Mouse (Mus musculus): ENCODE measurements at regions not wholly inside any gene's neighbourhood (a gene's known extent, or its start where the extent isn't known, plus 50 kb on each side); places are given as distances from the start of the nearest gene placed in this dataset.

DNA sequence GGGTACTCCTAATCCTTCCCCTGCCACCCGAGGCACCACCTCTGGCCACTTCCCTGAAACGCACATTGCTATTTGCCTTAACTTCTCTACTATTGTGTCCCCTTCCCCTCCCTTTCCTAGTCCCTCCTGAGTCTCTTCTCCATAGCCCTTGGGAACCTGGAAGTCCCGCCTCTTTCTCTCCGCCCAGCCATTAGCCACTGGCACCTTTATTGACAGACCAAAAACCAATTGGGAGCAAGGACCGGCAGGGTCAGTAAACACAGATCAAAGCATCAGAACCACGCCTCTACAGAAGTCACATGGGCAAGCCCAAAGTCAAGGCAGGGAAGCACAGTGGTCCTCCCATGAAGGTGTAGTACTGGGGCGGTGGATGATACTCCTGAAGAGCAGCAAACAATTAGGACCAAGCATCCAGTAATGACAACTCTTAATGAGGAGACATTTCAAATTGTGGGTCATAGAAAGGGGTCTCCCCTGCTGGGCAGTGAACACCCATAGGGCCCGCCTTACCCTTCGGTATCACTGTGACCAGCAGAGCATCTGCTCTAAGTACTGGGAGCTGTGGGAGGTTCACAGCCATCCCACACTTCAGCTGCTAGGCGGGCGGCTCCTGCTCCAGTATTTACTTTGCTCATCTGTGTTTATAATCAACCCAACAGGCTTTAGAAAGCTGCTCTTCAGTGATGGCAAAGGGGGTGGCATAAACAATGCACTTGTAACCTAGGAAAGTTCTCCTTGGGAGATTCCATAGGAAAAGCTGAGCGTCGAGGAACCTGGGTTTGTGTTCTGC, 226.5 kb upstream of the Mphosph6 start:
- no peak for DNase-seq

GRCm38 (mm10) chr8:118023451-118023850, 221.7 kb upstream of the Mphosph6 start:
- DNase-seq, result no peak

- DNase-seq, result no peak
Observed at GRCm38 (mm10) chr8:118021978-118022377, 220.2 kb upstream of the Mphosph6 start.

- no peak for DNase-seq
Observed at GRCm38 (mm10) chr8:118017261-118017660, 215.5 kb upstream of the Mphosph6 start.

- DNase-seq, result no peak
Observed at GRCm38 (mm10) chr8:118005186-118005585, 203.4 kb upstream of the Mphosph6 start.

DNA sequence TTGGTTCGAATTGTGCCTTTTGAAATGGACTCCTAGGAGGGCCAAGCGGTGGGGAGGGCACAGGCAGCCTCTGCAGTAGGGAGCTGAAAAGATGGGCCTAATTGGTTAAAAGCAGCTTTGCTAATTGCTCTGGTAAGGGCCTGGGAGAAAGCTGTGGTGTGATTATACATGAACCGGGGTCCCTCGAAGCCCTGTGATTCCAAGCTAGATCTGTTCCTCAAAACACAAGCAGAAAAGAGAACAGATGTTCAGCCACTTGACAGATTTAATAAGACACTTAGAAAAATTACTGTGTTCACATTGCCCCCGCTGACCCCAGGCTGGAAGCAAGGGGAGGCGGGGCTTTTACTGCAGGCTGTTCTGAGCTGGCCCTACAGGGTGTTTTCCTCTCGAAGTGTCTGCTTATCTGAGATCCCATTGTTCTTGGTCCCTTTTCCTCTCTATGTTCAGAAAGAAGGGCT, 202.7 kb upstream of the Mphosph6 start:
- DNase-seq, result no peak

GRCm38 (mm10) chr8:118001138-118001537, 199.4 kb upstream of the Mphosph6 start:
- no peak for DNase-seq

GRCm38 (mm10) chr8:117991826-117992225, 190.1 kb upstream of the Mphosph6 start:
- no peak for DNase-seq

GRCm38 (mm10) chr8:117988781-117989180, 187.0 kb upstream of the Mphosph6 start:
- DNase-seq, result no peak

- no peak for DNase-seq
Observed at GRCm38 (mm10) chr8:117968306-117968705, 166.6 kb upstream of the Mphosph6 start.

DNA sequence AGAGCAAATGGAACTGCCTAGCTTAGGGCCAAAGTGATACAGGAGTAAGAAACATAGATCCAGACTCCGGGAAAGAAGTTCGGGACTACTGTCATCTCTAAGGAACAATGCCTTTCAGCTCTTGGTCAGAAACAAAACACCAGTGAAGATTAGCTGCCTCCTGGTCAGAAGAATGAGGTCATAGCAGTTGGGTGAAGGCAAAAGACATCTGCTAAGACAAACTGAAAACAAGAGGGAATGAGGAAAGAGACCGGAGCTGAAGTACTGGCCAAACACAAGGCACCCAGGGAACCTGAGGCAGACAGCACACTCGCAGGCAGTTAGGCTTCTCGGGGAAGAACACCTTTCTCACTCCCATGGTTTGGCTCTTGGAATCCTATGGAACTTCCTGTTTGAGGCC, 164.8 kb upstream of the Mphosph6 start:
- no peak for DNase-seq

DNA sequence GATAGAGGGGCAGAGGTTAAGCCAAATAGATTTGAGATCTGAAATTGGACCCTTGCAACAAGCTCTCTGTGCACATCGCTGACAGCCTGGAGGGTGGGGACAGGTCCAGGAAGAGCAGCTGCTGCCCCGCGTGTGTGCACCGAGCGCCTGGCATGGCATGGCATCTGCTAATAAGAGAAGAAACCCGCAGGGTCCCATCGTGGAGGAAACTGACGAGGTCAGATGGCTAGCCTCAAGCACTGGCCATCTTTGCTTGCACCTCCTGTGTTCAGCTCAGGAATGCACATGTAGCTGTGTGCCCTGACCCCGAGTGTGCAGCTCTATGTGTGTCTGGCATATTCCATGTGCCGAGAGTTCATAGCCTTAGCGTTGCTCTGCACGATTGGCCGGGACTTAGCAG, 161.7 kb upstream of the Mphosph6 start:
- DNase-seq, result no peak

DNA sequence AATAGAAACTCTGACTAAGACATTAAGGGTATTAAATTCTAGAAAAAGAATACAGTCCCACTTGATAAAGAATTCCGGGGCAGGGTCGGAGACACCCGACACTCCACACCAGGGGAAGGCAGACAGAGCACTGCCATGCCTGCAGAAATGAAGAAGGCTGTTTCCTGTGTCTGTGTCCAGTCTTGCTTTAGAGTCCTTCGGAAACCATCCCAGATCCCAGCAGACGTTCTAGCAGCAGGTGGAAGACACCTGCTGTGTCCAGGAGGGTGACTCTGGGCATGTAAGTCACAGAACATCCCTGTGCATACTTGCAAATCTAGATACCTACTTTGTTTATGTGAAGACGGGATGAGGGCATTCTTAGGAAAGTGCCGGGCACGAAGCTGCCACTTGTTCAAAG, 160.9 kb upstream of the Mphosph6 start:
- no peak for DNase-seq

DNA sequence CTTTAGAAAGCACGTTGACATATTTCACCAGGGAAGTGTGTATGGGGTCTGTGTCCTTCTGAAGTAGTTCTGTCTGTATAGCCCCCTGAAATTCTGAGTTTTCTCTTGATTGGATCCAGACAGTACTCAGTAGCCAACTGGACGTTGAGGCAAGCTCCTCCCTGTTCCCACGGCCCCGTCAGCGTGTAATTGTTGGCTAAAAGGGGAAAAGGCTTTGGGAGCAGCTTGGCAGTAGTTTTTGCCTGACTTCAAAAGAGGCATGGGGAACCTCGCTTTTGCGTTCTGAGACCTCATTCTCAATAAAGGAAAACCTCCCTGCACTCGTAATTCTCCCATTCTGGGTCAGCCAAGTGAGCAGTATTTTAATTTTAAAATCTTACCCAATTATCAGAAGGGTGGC, 157.8 kb upstream of the Mphosph6 start:
- DNase-seq, result no peak

- no peak for DNase-seq
Observed at GRCm38 (mm10) chr8:117958914-117959313, 157.2 kb upstream of the Mphosph6 start.

DNA sequence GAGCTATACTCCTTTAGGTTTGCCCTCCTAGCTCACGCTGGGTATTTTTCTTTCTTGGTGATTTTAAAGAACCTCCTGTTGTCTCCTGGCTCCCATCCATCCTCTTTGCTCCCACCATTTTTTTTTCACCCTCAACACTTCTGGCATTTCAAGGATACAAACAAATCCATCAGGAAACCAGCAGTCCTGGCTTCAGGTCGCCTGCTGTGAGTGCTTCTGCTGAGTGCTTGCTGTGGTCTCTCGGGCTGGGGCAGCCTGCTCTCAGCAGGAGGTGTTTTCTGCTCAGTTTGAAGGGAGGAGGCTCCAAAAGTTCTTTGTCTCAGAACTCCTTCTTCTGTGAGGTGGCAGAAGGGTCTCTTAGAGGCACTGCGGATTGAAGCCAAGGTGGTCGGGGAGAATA, 149.9 kb upstream of the Mphosph6 start:
- DNase-seq, result no peak

- DNase-seq, result no peak
Observed at GRCm38 (mm10) chr8:117946540-117946939, 144.8 kb upstream of the Mphosph6 start.

DNA sequence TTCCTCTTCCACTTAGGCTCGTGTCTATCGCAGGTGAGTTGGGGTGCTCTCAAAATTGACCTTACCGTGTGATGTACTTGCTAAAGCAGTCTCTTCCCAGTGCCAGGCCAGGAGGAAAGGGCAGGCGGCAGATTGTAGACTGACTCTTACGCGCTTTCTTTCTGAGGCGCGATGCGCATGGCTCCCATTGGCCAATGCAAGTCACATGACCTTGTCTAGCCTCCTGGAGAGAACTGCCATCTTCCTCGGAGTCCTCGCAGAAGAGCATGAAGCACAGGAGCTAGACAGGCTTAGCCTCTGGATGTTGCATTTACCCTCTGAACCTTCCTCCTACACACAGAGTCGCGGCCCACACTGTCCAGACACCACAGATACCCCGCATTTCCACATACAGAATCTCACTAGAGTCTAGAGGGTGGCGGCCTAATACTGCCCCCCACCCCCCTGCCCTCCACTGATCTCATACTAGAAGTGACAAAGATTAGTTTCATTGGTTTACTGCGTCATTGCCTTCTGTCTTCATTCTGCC, 132.9 kb upstream of the Mphosph6 start:
- DNase-seq, result no peak

DNA sequence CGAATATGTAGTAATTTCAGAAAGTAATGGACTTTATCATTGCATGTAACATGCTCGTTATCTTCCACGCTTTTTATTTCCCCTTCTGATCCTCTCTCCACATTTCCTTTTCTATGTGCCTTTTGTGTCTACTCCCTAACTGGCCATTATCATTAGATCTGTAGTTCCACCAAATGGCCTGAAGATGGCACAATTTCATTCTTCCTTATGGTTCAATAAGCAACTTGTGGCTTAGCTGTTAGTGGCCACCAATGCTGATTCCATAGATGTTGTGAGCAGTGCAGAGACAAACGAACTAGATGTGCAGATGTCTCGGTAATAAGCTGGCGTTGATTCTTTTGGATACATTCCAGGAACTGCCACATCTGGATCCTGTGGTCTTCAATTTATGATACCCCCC, 128.9 kb upstream of the Mphosph6 start:
- no peak for DNase-seq

DNA sequence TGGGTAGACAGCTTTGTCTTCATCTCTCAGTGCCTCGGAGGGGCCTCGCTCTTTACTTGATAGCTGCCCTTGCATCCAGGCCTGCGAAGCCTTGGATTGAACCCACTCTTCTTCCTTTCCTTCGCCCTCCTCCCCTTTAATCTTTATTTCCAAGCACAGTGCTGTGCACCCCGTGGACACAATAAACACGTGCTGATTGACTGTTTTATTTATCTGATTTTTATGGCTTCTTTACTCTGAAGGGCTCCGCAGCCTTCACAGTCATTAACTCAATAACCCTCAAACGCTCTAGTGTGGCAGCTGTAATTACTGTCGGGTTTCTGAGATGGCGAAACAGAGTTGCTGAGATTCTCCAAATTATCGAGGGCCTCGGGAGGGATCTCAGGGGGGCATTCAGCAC, 127.9 kb upstream of the Mphosph6 start:
- no peak for DNase-seq

GRCm38 (mm10) chr8:117923296-117923695, 121.6 kb upstream of the Mphosph6 start:
- DNase-seq, result no peak

- no peak for DNase-seq
Observed at GRCm38 (mm10) chr8:117903052-117903451, 101.3 kb upstream of the Mphosph6 start.

DNA sequence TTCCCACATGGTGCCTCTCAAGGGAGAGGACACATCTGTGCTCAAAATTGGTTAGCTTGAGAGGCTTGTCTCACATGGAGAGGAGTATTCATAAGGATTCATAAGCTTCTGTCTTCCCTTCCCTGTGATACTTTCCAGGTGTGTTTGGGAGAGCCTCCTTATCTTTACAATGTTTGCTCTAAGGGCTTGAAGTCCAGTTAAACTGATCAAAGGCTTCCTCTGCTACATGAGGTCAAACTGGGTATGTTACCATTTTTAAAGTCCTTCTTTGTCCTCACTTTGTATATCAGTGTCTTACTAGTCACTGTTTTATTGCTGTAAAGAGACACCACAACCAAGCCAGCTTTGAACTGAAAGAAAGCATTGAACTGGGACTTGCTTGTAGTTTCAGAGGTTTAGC, 98.1 kb upstream of the Mphosph6 start:
- no peak for DNase-seq

DNA sequence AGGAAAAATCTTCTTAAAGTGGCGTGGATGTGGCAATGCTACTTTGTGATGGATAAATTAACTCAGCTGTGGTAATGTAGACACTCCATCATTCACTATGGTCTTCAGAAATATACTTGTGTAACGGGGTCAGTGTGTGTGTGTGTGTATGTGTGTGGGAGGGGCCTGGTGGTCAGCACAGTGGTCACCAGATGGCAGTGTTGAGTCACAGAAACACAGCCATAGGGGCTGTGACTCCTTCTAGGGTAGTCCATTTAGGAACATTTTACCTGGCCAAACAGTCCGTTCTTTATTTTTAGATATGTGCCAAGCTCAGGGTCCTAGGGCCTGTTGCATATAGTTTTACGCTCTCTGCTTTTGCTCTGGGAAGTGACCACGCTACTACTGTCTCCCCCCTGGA, 96.3 kb upstream of the Mphosph6 start:
- no peak for DNase-seq

All from gastrocnemius, postnatal 25 days (tissue).